Mouse (Mus musculus) cerebellum, postnatal 4 days (tissue): ENCODE results near the gene Tmem50a.

Source experiments
- DNase-seq, 2 experiments: peaks; one replicate each; pipeline ENCODE4 v3.0.0; 2022; ENCODE audit warnings: low spot score in 2 of 2, mixed read lengths in 1 of 2

Tmem50a gene

GRCm38 (mm10) chr4:134852438-134853255 is 62.2 kb downstream of the Tmem50a start:
- peak in 1 of 2 experiments; percentile 40 for DNase-seq

- no peak for DNase-seq
These were observed 62.9 kb downstream of the Tmem50a start for GRCm38 (mm10) chr4:134851876-134852275.

- no peak for DNase-seq
These were observed 63.6 kb downstream of the Tmem50a start for GRCm38 (mm10) chr4:134851236-134851635.

GRCm38 (mm10) chr4:134850551-134850950 is 64.3 kb downstream of the Tmem50a start:
- DNase-seq, result no peak
